Mouse (Mus musculus): ENCODE measurements at regions not wholly inside any gene's neighbourhood (a gene's known extent, or its start where the extent isn't known, plus 50 kb on each side); places are given as distances from the start of the nearest gene placed in this dataset.

GRCm38 (mm10) chr3:60281959-60282495, 190.6 kb upstream of the Mbnl1 start:
- in situ Hi-C loops (cut with MboI; ENCODE audit: low pct_ligation_motif_present, low pct_unique_long_range_greater_than_20kb, low sequenced_read_pairs) (no loop called here), dilution Hi-C loops (cut with MboI; ENCODE audit: extremely low pct_ligation_motif_present, extremely low pct_unique_long_range_greater_than_20kb, low sequenced_read_pairs) (no loop called here)
- Histone ChIP-seq H3K27ac (ENCODE audit: insufficient read depth, low read depth) (no peak overlapping the region), H3K9me3 (replicated peaks; ENCODE audit: low read length) (no peaks in the 10 kb centered on the region), H3K79me2 (replicated peaks; ENCODE audit: control insufficient read depth, extremely low read depth, insufficient read depth, poor library complexity, severe bottlenecking) (no peaks in the 10 kb centered on the region), H3K36me3 (replicated peaks in 1 of 2; ENCODE audit: control insufficient read depth in 1 of 2, insufficient read depth in 1 of 2, low read length in 1 of 2) (no peaks in the 10 kb centered on the region), H3K4me3 (replicated peaks in 1 of 3; ENCODE audit: low read depth in 2 of 3, low read length in 2 of 3, poor library complexity in 1 of 3) (no peak overlapping the region), H3K4me2 (ENCODE audit: insufficient read depth, low read depth, poor library complexity, severe bottlenecking) (no peak overlapping the region), H3K9ac (ENCODE audit: insufficient read depth, low read depth) (no peak overlapping the region), H3K27me3 (replicated peaks) (no peaks in the 10 kb centered on the region), H3K4me1 (ENCODE audit: control insufficient read depth in 1 of 2, insufficient read depth in 2 of 2) (no peaks in the 10 kb centered on the region)
- TF ChIP-seq EP300 (IDR thresholded peaks at IDR 0.05; ENCODE audit: low read length) (0 out of 2 replicates have a peak, but pooled peaks have one; percentile 22), USF1 (IDR thresholded peaks at IDR 0.05; ENCODE audit: low read depth, low read length) (no peak)
- peak; percentile 3 for DNase-seq (ENCODE audit: extremely low read depth)

- no peak for TF ChIP-seq E2F4 (IDR thresholded peaks at IDR 0.05; ENCODE audit: insufficient replicate concordance, low read depth, low read length)
- Histone ChIP-seq H3K27me3 (replicated peaks) (no peaks in the 10 kb centered on the region), H3K9ac (ENCODE audit: insufficient read depth, low read depth) (no peak overlapping the region), H3K4me1 (ENCODE audit: control insufficient read depth in 1 of 2, insufficient read depth in 2 of 2) (no peaks in the 10 kb centered on the region), H3K4me3 (replicated peaks in 1 of 3; ENCODE audit: low read depth in 2 of 3, low read length in 2 of 3, poor library complexity in 1 of 3) (no peak overlapping the region), H3K9me3 (replicated peaks; ENCODE audit: low read length) (no peaks in the 10 kb centered on the region), H3K36me3 (replicated peaks in 1 of 2; ENCODE audit: control insufficient read depth in 1 of 2, insufficient read depth in 1 of 2, low read length in 1 of 2) (no peaks in the 10 kb centered on the region), H3K79me2 (replicated peaks; ENCODE audit: control insufficient read depth, extremely low read depth, insufficient read depth, poor library complexity, severe bottlenecking) (no peaks in the 10 kb centered on the region), H3K27ac (ENCODE audit: insufficient read depth, low read depth) (no peak overlapping the region), H3K4me2 (ENCODE audit: insufficient read depth, low read depth, poor library complexity, severe bottlenecking) (no peak overlapping the region)
- in situ Hi-C loops (cut with MboI; ENCODE audit: low pct_ligation_motif_present, low pct_unique_long_range_greater_than_20kb, low sequenced_read_pairs) (no loop called here), dilution Hi-C loops (cut with MboI; ENCODE audit: extremely low pct_ligation_motif_present, extremely low pct_unique_long_range_greater_than_20kb, low sequenced_read_pairs) (no loop called here)
- DNase-seq (ENCODE audit: extremely low read depth), result no peak
Measured at GRCm38 (mm10) chr3:60292142-60292541, 180.5 kb upstream of the Mbnl1 start.

DNA sequence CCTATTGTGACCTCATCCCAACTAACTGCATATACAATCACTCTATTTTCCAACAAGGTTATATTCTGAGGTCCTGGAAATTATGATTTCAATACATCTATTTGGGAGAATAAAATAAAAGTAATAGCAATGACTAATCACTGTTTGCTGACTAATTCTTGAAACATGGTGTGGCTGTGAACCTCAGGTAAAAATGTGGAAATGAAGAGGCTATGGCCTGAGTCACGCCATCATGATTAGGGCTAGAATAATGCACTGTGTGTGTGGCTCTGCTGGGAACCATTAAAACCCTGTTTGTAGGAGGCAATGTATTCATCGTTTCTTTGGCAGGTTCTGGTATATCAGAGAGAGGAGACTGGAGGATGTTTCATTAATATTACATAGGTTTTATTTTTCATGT, 179.7 kb upstream of the Mbnl1 start:
- no peaks in the 10 kb centered on the region for H3K9me3 ChIP-seq (replicated peaks; ENCODE audit: low read length)
- no peak overlapping the region for H3K27ac ChIP-seq (ENCODE audit: insufficient read depth, low read depth)
- no peak for TF ChIP-seq MYC (IDR thresholded peaks at IDR 0.05; ENCODE audit: low read depth, low read length)
- TF ChIP-seq MAFK (IDR thresholded peaks at IDR 0.05; ENCODE audit: insufficient replicate concordance, low read length), result no peak
- no peak for TF ChIP-seq ELF1 (IDR thresholded peaks at IDR 0.05; ENCODE audit: low read depth, low read length)
- no peak for TF ChIP-seq JUND (conservative IDR thresholded peaks at IDR 0.05; ENCODE audit: low read depth, low read length)
- no peak for TF ChIP-seq POLR2A (IDR thresholded peaks at IDR 0.05; ENCODE audit: low read depth, low read length)
- TF ChIP-seq NELFE (IDR thresholded peaks at IDR 0.05; ENCODE audit: low read depth, low read length), result no peak
- TF ChIP-seq ZKSCAN1 (IDR thresholded peaks at IDR 0.05; ENCODE audit: borderline replicate concordance, low read depth, low read length), result no peak
- no peak for TF ChIP-seq TCF12 (IDR thresholded peaks at IDR 0.05; ENCODE audit: low read depth, low read length)
- TF ChIP-seq NRF1 (IDR thresholded peaks at IDR 0.05; ENCODE audit: low read depth, low read length), result no peak
- no peak for TF ChIP-seq GABPA (IDR thresholded peaks at IDR 0.05; ENCODE audit: insufficient replicate concordance, low read depth, low read length)
- no peak for TF ChIP-seq TBP (conservative IDR thresholded peaks at IDR 0.05; ENCODE audit: low read depth, low read length)
- no peak for TF ChIP-seq USF1 (IDR thresholded peaks at IDR 0.05; ENCODE audit: low read depth, low read length)
- no peak for TF ChIP-seq ZNF384 (IDR thresholded peaks at IDR 0.05; ENCODE audit: low read depth, low read length)
- no peak for TF ChIP-seq SIN3A (IDR thresholded peaks at IDR 0.05; ENCODE audit: low read length)
- TF ChIP-seq ZC3H11A (IDR thresholded peaks at IDR 0.05; ENCODE audit: low read depth, low read length), result no peak
- in situ Hi-C loops (cut with MboI; ENCODE audit: low pct_ligation_motif_present, low pct_unique_long_range_greater_than_20kb, low sequenced_read_pairs), result no loop called here
- no peak for DNase-seq (ENCODE audit: extremely low read depth)
- H3K4me3 ChIP-seq (replicated peaks in 1 of 3; ENCODE audit: low read depth in 2 of 3, low read length in 2 of 3, poor library complexity in 1 of 3), result no peak overlapping the region
- no peaks in the 10 kb centered on the region for H3K27me3 ChIP-seq (replicated peaks)
- no peaks in the 10 kb centered on the region for H3K36me3 ChIP-seq (replicated peaks in 1 of 2; ENCODE audit: control insufficient read depth in 1 of 2, insufficient read depth in 1 of 2, low read length in 1 of 2)
- H3K79me2 ChIP-seq (replicated peaks; ENCODE audit: control insufficient read depth, extremely low read depth, insufficient read depth, poor library complexity, severe bottlenecking), result no peaks in the 10 kb centered on the region
- dilution Hi-C loops (cut with MboI; ENCODE audit: extremely low pct_ligation_motif_present, extremely low pct_unique_long_range_greater_than_20kb, low sequenced_read_pairs), result no loop called here
- H3K4me1 ChIP-seq (ENCODE audit: control insufficient read depth in 1 of 2, insufficient read depth in 2 of 2), result no peaks in the 10 kb centered on the region
- H3K9ac ChIP-seq (ENCODE audit: insufficient read depth, low read depth), result no peak overlapping the region
- no peak overlapping the region for H3K4me2 ChIP-seq (ENCODE audit: insufficient read depth, low read depth, poor library complexity, severe bottlenecking)
